In genomic region chr14:30697407-30698052, GRCm38 (mm10) we compare ENCODE assay signal across 17 mouse cellular contexts. TPM values are rescaled to one million over a fixed set of nuclear protein-coding genes. Genes with fewer than 3 reads are reported as not detected.
A peak's percentile ranks its signal among the peaks of the same experiment; 100 is the strongest.
DNase-seq lines count a peak whose midpoint lies in the region; ATAC-seq lines count a peak whose summit lies in the region.
"Had no signal": no experiment of that assay in that cellular context is flagged by ENCODE, and none has a peak within 500 bp of the region (broad histone marks: within the 10 kb centered on the region; RNA-seq: fewer than 3 reads in every experiment).

No protein-coding gene starts in this region.

- H3K27me3 ChIP-seq in hindbrain, embryonic 14.5 days (ENCODE audit: control insufficient read depth, insufficient read depth, low read length), result no peaks in the 10 kb centered on the region
- H3K27me3 ChIP-seq in hindbrain, embryonic 11.5 days (ENCODE audit: control insufficient read depth, insufficient read depth, low read length), result no peaks in the 10 kb centered on the region
- no peaks in the 10 kb centered on the region for H3K27me3 ChIP-seq in forebrain, embryonic 16.5 days (replicated peaks; ENCODE audit: control insufficient read depth, insufficient read depth, low read length)
- H3K27me3 ChIP-seq: heart, embryonic 15.5 days had no signal

- H3K4me1 ChIP-seq in hindbrain, embryonic 14.5 days (replicated peaks; ENCODE audit: control insufficient read depth, insufficient read depth, low read length), result peaks cover 14% of the 10 kb centered on the region; the same call in 1 of the 2 replicates
- no peaks in the 10 kb centered on the region for H3K4me1 ChIP-seq in hindbrain, embryonic 11.5 days (replicated peaks; ENCODE audit: control insufficient read depth, insufficient read depth, low read length)
- peaks cover 3% of the 10 kb centered on the region for H3K4me1 ChIP-seq in forebrain, embryonic 16.5 days (replicated peaks; ENCODE audit: control insufficient read depth, insufficient read depth, low read length)

- no peak overlapping the region for H3K4me2 ChIP-seq in hindbrain, embryonic 14.5 days (replicated peaks)
- H3K4me2 ChIP-seq in hindbrain, embryonic 11.5 days (replicated peaks; ENCODE audit: low read depth, low read length), result no peak overlapping the region
- H3K4me2 ChIP-seq in forebrain, embryonic 16.5 days (ENCODE audit: low read length), result no peak overlapping the region
- H3K4me2 ChIP-seq: heart, embryonic 15.5 days had no signal

- H3K27ac ChIP-seq in hindbrain, embryonic 14.5 days, result peak overlapping the region; percentile 38
- H3K27ac ChIP-seq in hindbrain, embryonic 11.5 days (ENCODE audit: low read depth, low read length), result no peak overlapping the region
- no peak overlapping the region; the same call in 1 of the 2 replicates for H3K27ac ChIP-seq in forebrain, embryonic 16.5 days (ENCODE audit: low read length)
- H3K27ac ChIP-seq: heart, embryonic 15.5 days; layer of hippocampus, adult 2 months; macrophage had no signal

- H3K36me3 ChIP-seq in hindbrain, embryonic 14.5 days (replicated peaks; ENCODE audit: control insufficient read depth, insufficient read depth), result no peaks in the 10 kb centered on the region
- no peaks in the 10 kb centered on the region for H3K36me3 ChIP-seq in hindbrain, embryonic 11.5 days (ENCODE audit: control insufficient read depth, insufficient read depth, low read length)
- H3K36me3 ChIP-seq in forebrain, embryonic 16.5 days (ENCODE audit: control insufficient read depth, insufficient read depth), result no peaks in the 10 kb centered on the region
- H3K36me3 ChIP-seq: heart, embryonic 15.5 days had no signal

- no peaks in the 10 kb centered on the region for H3K9me3 ChIP-seq in hindbrain, embryonic 14.5 days (ENCODE audit: control insufficient read depth, low read length)
- H3K9me3 ChIP-seq in hindbrain, embryonic 11.5 days (ENCODE audit: control insufficient read depth, low read length), result no peaks in the 10 kb centered on the region
- no peaks in the 10 kb centered on the region for H3K9me3 ChIP-seq in forebrain, embryonic 16.5 days (ENCODE audit: control insufficient read depth, low read length)
- H3K9me3 ChIP-seq: heart, embryonic 15.5 days had no signal

- H3K4me3 ChIP-seq in hindbrain, embryonic 14.5 days (replicated peaks; ENCODE audit: low read length), result no peak overlapping the region
- no peak overlapping the region for H3K4me3 ChIP-seq in hindbrain, embryonic 11.5 days (ENCODE audit: low read depth, low read length)
- H3K4me3 ChIP-seq in forebrain, embryonic 16.5 days (replicated peaks; ENCODE audit: low read length), result no peak overlapping the region
- H3K4me3 ChIP-seq: heart, embryonic 15.5 days; layer of hippocampus, adult 2 months had no signal

- peak; percentile 71 for ATAC-seq in hindbrain, embryonic 14.5 days (ENCODE audit: low FRiP score)
- ATAC-seq in hindbrain, embryonic 11.5 days (ENCODE audit: low FRiP score), result no peak
- ATAC-seq in forebrain, embryonic 16.5 days, result peak; percentile 63

- no peak overlapping the region for H3K9ac ChIP-seq in hindbrain, embryonic 14.5 days
- no peak overlapping the region for H3K9ac ChIP-seq in hindbrain, embryonic 11.5 days (ENCODE audit: low read depth, low read length)
- no peak overlapping the region for H3K9ac ChIP-seq in forebrain, embryonic 16.5 days (replicated peaks; ENCODE audit: low read depth, low read length)
- H3K9ac ChIP-seq: heart, embryonic 15.5 days had no signal

- DNase-seq in hindbrain, embryonic 14.5 days (ENCODE audit: low spot score), result peak; percentile 58
- no peak for DNase-seq in hindbrain, embryonic 11.5 days (ENCODE audit: low spot score)
- peak; percentile 31 to 43 for DNase-seq in right cerebral cortex, adult 2 months (ENCODE audit: low spot score in 2 of 2)
- DNase-seq in right cerebral cortex, postnatal 4 days, result no peak
- peak; percentile 32 for DNase-seq in right cerebral cortex, postnatal 14 days
- no peak for DNase-seq in spleen, adult 12 weeks (ENCODE audit: low spot score)
- DNase-seq in kidney, adult 8-10 months, result no peak
- DNase-seq: adrenal gland, adult 2 months; cerebellum, adult 18-20 months; heart, adult 11 months; liver; lung, adult 2 months; thymus, adult 18-20 months had no signal

- 69% methylated on average over 15 of the region's 15 CpGs for WGBS in hindbrain, embryonic 14.5 days
- 80% methylated on average over 15 of the region's 15 CpGs for WGBS in hindbrain, embryonic 11.5 days
- WGBS in forebrain, embryonic 16.5 days, result 58% methylated on average over 15 of the region's 15 CpGs

RNA-seq across cellular contexts. Expression of gene Sfmbt1, which starts 17.1 kb away (rescaled TPM):
- polyA plus RNA-seq in hindbrain, embryonic 14.5 days (2014; fragmentation: Nextera tagmentation; extraction: Ambion mirVana), result 19.8 and 20.0 TPM in 2 replicates
- 20.2 and 21.2 TPM in 2 replicates for polyA plus RNA-seq in hindbrain, embryonic 11.5 days (2014; fragmentation: Nextera tagmentation; extraction: Ambion mirVana)
- 19.9 and 21.9 TPM in 2 replicates for polyA plus RNA-seq in forebrain, embryonic 16.5 days (2015; fragmentation: Nextera tagmentation; extraction: Ambion mirVana)

RNA-seq across cellular contexts. Expression of gene Rft1, which starts 43.4 kb away (rescaled TPM):
- polyA plus RNA-seq in hindbrain, embryonic 14.5 days (2014; fragmentation: Nextera tagmentation; extraction: Ambion mirVana), result 8.3 and 9.0 TPM in 2 replicates
- polyA plus RNA-seq in hindbrain, embryonic 11.5 days (2014; fragmentation: Nextera tagmentation; extraction: Ambion mirVana), result 13.2 and 13.6 TPM in 2 replicates
- polyA plus RNA-seq in forebrain, embryonic 16.5 days (2015; fragmentation: Nextera tagmentation; extraction: Ambion mirVana), result 7.2 and 8.5 TPM in 2 replicates

Comparison
In these comparisons a context has a peak if more than half of its experiments do, and no peak if none do; other contexts are left out.
1. DNase-seq: peak in hindbrain, embryonic 14.5 days (single experiment), right cerebral cortex, adult 2 months (2 of 2) and right cerebral cortex, postnatal 14 days (single experiment); none in hindbrain, embryonic 11.5 days (single experiment), right cerebral cortex, postnatal 4 days (single experiment), spleen, adult 12 weeks (single experiment) and kidney, adult 8-10 months (0 of 2).